Mouse (Mus musculus) layer of hippocampus, adult 2 months (tissue): ENCODE results near the gene Gpatch8. TPM values are rescaled to one million over a fixed set of nuclear protein-coding genes. Genes with fewer than 3 reads are reported as not detected.
A peak's percentile ranks its signal among the peaks of the same experiment; 100 is the strongest.

ENCODE experiments used
- DNase-seq, 2 experiments: peaks; one replicate each; pipeline ENCODE4 v3.0.0; 2022; ENCODE audit warnings: low spot score in 2 of 2
- H3K27ac ChIP-seq: fragments of 200-600 bp; 2 replicates; pipeline ENCODE4 v1.8.1; 2022
- H3K4me3 ChIP-seq: fragments of 200-600 bp; 2 replicates; pipeline ENCODE4 v1.8.1; 2022; ENCODE audit warnings: mild to moderate bottlenecking
- CTCF ChIP-seq: fragments of 200-600 bp; conservative IDR thresholded peaks from 2 replicates; pipeline ENCODE4 v1.8.1; 2022; ENCODE audit warnings: antibody characterized with exemption, mild to moderate bottlenecking, moderate library complexity
- long read RNA-seq, 2 experiments: library from polyadenylated mRNA; stranded (forward); transcript quantifications; one replicate each; pipeline ENCODE4 v2.0.0; 2021; ENCODE audit warnings: borderline mapping rate in 2 of 2
- total RNA-seq, 2 experiments: library from RNA; stranded (reverse); gene quantifications; 2 replicates each; pipeline ENCODE4 v1.2.3; 2021

Gpatch8 gene
- total RNA-seq = 10 to 100 TPM; 53.0 to 58.9 TPM
- long read RNA-seq, experiment 1, full-length matches to known transcripts = 8 of 22 reads
- long read RNA-seq, experiment 1, partial matches to known transcripts = 1 of 22 reads
- long read RNA-seq, experiment 1, other reads (novel, unspliced or antisense) = 13 of 22 reads
- long read RNA-seq, experiment 2, full-length matches to known transcripts = 7 of 15 reads
- long read RNA-seq, experiment 2, partial matches to known transcripts = 1 of 15 reads
- long read RNA-seq, experiment 2, other reads (novel, unspliced or antisense) = 7 of 15 reads

GRCm38 (mm10) chr11:102556031-102556715 is at the start of gene Gpatch8:
TSS of gene Gpatch8 (minus strand) at chr11:102556392.
- H3K27ac ChIP-seq = peak within 1 kb of the TSS; percentile 97
- TF ChIP-seq CTCF = peak; percentile 59
- DNase-seq = peak; percentile 95 to 96
- H3K4me3 ChIP-seq = peak within 1 kb of the TSS; percentile 95

- H3K27ac ChIP-seq = peak overlapping the region; percentile 47; the same call in 1 of the 2 replicates
- no peak for DNase-seq
- TF ChIP-seq CTCF = peak; percentile 56
These were observed 48.8 kb upstream of the Gpatch8 start for GRCm38 (mm10) chr11:102604777-102605552.

DNA sequence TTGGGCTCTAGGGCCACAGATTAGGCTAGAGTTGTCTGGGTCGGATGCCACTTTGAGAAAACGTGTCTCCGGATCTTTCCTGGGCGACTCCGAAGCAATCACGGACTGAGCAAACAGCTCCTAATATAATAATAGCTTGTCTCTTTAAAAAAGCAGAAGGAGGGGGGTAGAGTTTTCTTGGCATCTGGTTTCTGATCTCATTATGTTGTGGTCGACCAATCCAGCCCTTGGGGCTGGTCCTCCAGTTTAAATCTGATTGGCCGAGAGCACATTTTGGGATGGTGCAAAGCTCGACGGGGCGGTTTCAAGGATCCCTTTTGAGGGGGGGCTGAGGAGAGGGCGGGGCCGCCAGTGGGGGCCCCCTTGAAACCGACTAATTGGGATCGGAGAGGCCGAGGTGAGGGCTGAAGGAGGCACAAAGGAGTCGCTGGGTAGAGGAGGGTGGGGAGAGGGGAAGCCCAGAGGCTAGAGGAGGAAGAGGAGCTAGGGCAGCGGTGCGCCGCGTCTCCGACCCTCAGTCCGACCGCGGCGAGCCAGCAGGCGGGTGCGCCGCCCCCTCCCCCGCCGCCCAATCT is 47.9 kb upstream of the Gpatch8 start, which contains the start of gene Fzd2:
Gene Fzd2 (plus strand): TSS at position 387 of the 575 bp plus-strand sequence.
- no peak for TF ChIP-seq CTCF
- H3K4me3 ChIP-seq = peak within 1 kb of the TSS; percentile 60

More at GRCm38 (mm10) chr11:102604777-102605552, 48.8 kb upstream of the Gpatch8 start:
- peak overlapping the region; percentile 60 for H3K4me3 ChIP-seq

DNA sequence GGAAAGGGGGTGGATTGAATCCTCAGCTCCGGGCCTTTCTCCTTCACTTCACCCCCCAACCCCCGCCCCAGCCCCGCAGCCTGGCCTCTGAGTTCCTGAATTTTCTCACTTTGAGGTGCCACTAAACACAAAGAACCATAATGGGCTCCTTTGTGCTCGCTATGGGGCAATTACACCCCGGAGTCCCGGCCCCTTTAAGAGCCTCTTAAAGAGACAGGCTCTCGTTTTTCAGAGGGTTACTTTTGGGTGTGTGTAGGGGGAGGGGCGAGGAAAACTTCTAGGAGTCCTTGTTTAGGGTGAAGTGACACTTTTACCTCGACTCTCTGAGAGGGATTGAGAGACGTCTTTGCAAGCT is 47.3 kb upstream of the Gpatch8 start:
- peak in 1 of 2 experiments; percentile 22 for DNase-seq
- Histone ChIP-seq H3K27ac (peak overlapping the region; percentile 80), H3K4me3 (peak overlapping the region; percentile 60)
- TF ChIP-seq CTCF = no peak

More for the DNA sequence above, 47.9 kb upstream of the Gpatch8 start, which contains the start of gene Fzd2:
- peak within 1 kb of the TSS; percentile 80 for H3K27ac ChIP-seq
- DNase-seq = peak; percentile 58 to 85

GRCm38 (mm10) chr11:102602816-102603495 is 46.8 kb upstream of the Gpatch8 start:
- no peak for TF ChIP-seq CTCF
- Histone ChIP-seq H3K4me3 (peak overlapping the region; percentile 60), H3K27ac (peak overlapping the region; percentile 80)

DNA sequence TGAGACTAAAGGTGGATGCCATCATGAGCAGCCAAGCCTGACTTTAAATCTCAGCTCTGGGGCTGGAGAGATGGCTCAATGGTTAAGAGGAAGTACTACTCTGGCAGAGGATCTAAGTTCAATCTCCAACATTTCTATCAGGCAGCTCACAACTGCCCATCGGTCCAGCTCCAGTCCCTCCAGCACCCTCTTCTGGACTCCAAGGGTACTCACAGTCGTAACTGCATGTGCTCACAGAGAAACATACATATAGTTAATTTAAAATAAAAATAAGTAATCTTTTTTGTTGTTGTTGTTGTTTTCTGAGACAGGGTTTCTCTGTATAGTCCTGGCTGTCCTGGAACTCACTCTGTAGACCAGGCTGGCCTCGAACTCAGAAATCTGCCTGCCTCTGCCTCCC is 43.7 kb upstream of the Gpatch8 start:
- no peak for DNase-seq
- H3K27ac ChIP-seq = no peak overlapping the region
- peak; percentile 52 for TF ChIP-seq CTCF
- no peak overlapping the region for H3K4me3 ChIP-seq

More at GRCm38 (mm10) chr11:102602816-102603495, 46.8 kb upstream of the Gpatch8 start:
- DNase-seq = no peak

- Histone ChIP-seq H3K27ac (no peak overlapping the region), H3K4me3 (no peak overlapping the region)
- no peak for TF ChIP-seq CTCF
- no peak for DNase-seq
These were observed 39.2 kb upstream of the Gpatch8 start for GRCm38 (mm10) chr11:102595341-102595820.

DNA sequence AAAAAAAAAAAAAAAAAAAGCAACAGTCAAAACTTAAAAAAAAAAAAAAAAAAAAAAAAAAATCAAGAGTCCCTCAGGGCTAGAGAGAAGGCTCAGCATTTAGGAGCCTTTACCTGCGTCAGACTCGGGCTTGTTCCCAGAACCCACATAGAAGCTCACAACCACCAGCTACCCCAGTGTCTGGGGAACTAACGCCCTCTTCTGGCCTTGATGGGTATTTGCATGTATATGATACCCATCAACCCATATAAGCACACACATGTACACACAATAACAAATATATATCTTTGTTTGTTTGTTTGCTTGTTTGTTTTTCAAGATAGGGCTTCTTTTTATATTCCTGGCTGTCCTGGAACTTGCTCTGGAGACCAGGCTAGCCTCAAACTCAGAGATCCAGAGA is 31.4 kb upstream of the Gpatch8 start:
- DNase-seq = no peak
- peak; percentile 39; the same call in 1 of the 2 replicates for TF ChIP-seq CTCF
- Histone ChIP-seq H3K27ac (no peak overlapping the region), H3K4me3 (no peak overlapping the region)

DNA sequence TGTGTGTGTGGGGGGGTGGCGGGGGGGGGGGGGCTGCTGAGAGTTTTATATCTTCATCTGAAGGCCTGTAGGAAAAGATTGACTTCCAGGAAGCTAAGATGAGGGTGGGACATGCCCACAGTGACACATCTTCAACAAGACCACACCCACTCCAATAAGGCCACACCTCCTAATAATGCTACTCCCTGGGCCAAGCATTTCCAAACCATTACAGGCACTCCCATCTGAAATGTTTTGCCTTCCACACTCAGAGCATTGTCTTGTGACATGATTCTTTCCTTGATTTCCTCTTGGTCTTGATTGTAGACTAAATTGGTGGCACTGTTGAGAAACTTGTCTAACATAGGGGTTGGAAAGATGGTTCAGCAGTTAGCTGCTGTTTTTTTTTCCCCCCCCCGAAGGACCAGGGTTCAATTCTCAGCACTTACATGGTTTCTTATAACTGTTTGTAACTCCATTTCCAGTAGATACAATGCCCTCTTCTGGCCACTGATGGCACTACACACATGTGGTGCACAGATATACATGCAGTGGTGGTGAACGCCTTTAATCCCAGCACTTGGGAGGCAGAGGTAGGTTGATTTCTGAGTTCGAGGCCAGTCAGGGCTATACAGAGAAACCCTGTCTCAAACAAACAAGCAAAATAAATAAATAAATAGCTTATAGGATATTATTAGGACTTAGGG is 30.4 kb upstream of the Gpatch8 start:
- peak; percentile 35 for TF ChIP-seq CTCF
- DNase-seq = no peak
- H3K4me3 ChIP-seq = no peak overlapping the region
- H3K27ac ChIP-seq = no peak overlapping the region

DNA sequence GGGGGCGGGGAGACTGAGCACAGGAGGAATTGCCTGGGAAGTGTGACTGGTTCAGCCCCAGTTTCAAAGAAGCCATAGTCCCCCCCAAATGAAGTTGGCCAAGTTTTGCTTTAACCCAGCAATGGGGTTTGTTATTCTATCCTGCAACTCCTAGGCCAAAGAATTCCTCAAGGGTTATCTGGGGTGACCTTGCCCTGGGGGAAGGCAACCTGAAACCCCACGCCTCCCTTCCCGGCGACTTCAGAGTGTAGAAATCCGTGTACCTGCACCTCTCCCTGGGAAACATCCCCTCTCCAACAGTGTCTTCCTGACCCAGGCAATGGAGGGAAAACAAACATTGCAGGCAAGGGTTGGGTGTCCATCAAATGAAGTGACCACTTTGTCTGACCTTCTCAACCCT is 26.5 kb upstream of the Gpatch8 start:
- Histone ChIP-seq H3K4me3 (no peak overlapping the region), H3K27ac (no peak overlapping the region)
- no peak for DNase-seq
- TF ChIP-seq CTCF = no peak

- Histone ChIP-seq H3K4me3 (no peak overlapping the region), H3K27ac (peak overlapping the region; percentile 73; the same call in 1 of the 2 replicates)
- DNase-seq = no peak
- no peak for TF ChIP-seq CTCF
These were observed 25.9 kb upstream of the Gpatch8 start for GRCm38 (mm10) chr11:102582016-102582610.
